Mouse (Mus musculus) forebrain, embryonic 10.5 days (tissue): Measurements from ENCODE around the gene Mapkbp1. TPM values are rescaled to one million over a fixed set of nuclear protein-coding genes. Genes with fewer than 3 reads are reported as not detected.

Experiments
- DNase-seq: peaks from one replicate; pipeline ENCODE4 v3.0.0-alpha.2; 2017; ENCODE audit warnings: low spot score; ENCODE audit errors: extremely low spot score
- H3K27ac ChIP-seq: fragments of 300-500 bp; sonication (generic); 2 replicates; pipeline ENCODE4 v1.5.1; 2016; ENCODE audit warnings: mild to moderate bottlenecking
- H3K27me3 ChIP-seq: fragments of 300-500 bp; sonication (generic); 2 replicates; pipeline ENCODE4 v1.6.1; 2016; ENCODE audit warnings: mild to moderate bottlenecking; ENCODE audit not compliant: poor library complexity, severe bottlenecking
- H3K36me3 ChIP-seq: fragments of 300-500 bp; sonication (generic); replicated peaks from 2 replicates; pipeline ENCODE4 v1.6.1; 2016; ENCODE audit warnings: mild to moderate bottlenecking, moderate library complexity
- H3K4me1 ChIP-seq: fragments of 300-500 bp; sonication (generic); 2 replicates; pipeline ENCODE4 v1.6.1; 2016
- H3K4me3 ChIP-seq: fragments of 300-500 bp; sonication (generic); 2 replicates; pipeline ENCODE4 v1.5.1; 2016; ENCODE audit warnings: mild to moderate bottlenecking, moderate library complexity
- H3K9me3 ChIP-seq: fragments of 300-500 bp; sonication (generic); 2 replicates; pipeline ENCODE4 v1.6.1; 2016; ENCODE audit warnings: mild to moderate bottlenecking, moderate library complexity
- WGBS: fragments of 180-500 bp; shearing (Covaris S2); methylation state at CpG from one replicate; pipeline ENCODE4 v1.1.7; 2016; 5-methylcytosine and 5-hydroxymethylcytosine counted together
- polyA plus RNA-seq: library from polyadenylated mRNA; unstranded; fragments of >200 nt; fragmentation: Nextera tagmentation; extraction: Ambion mirVana; gene quantifications from 2 replicates; pipeline ENCODE4 v1.2.1, GENCODE M21; 2016

Mapkbp1 gene
- polyA plus RNA-seq, 1 experiment from 2014 or later = 3.7 TPM

- H3K36me3 ChIP-seq = peaks cover 7% of the 10 kb centered on the region; the same call in 1 of the 2 replicates
- H3K4me3 ChIP-seq = no peak overlapping the region
- no peaks in the 10 kb centered on the region for H3K9me3 ChIP-seq
- DNase-seq = no peak
- no peaks in the 10 kb centered on the region for H3K27me3 ChIP-seq
- WGBS = 91% methylated on average over 6 of the region's 6 CpGs
- H3K27ac ChIP-seq = no peak overlapping the region
- peaks cover 9% of the 10 kb centered on the region; the same call in 1 of the 2 replicates for H3K4me1 ChIP-seq
Observed at GRCm38 (mm10) chr2:119994839-119995238, 22.3 kb downstream of the Mapkbp1 start.

DNA sequence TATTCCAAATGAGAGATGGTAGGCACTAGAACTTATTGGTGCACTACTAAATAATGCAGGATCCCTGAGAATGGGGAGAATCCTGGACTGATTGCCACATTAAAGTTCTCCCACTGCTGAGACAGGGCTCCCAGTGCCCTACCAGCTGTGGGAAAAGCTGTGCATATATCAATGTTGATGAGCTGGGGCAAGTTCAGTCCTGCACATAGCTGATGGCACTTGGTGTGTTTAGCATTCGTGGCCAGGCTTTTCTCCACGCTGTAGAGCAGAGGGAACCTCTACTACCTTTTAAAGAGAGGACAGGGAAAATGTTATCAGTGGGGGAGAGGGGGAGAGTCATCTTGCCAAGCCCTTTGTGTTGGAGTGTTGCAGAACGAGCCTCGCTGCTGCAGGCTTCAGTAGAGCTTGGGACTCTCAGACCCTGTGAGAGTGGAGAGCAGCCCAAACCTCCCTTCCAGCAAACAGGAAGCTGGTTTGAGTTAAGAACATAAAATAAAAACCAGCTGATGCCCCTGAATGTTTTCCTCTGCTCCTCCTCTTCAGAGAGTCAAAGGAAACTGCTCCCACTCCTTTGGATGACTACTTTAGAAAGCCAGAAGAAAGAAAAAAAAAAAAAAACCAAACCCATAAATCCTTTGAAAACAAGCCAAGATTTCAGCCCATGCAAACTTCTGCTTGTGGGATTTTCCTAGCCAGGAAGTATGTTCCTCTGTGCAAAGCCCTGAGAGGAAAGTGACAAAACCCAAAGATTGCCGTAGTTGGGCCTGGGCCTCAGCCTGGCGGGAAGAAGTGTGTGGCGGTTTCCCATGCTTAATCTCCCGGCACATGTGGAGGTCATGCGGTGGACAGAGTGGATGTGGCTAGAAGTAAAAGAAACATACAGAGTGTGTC is 23.1 kb downstream of the Mapkbp1 start:
- H3K4me3 ChIP-seq = no peak overlapping the region
- DNase-seq = no peak
- H3K27me3 ChIP-seq = no peaks in the 10 kb centered on the region
- peaks cover 9% of the 10 kb centered on the region; the same call in 1 of the 2 replicates for H3K4me1 ChIP-seq
- H3K9me3 ChIP-seq = no peaks in the 10 kb centered on the region
- peaks cover 7% of the 10 kb centered on the region; the same call in 1 of the 2 replicates for H3K36me3 ChIP-seq
- 67% methylated on average over 9 of the region's 9 CpGs for WGBS
- H3K27ac ChIP-seq = peak overlapping the region; percentile 54; the same call in 1 of the 2 replicates

DNA sequence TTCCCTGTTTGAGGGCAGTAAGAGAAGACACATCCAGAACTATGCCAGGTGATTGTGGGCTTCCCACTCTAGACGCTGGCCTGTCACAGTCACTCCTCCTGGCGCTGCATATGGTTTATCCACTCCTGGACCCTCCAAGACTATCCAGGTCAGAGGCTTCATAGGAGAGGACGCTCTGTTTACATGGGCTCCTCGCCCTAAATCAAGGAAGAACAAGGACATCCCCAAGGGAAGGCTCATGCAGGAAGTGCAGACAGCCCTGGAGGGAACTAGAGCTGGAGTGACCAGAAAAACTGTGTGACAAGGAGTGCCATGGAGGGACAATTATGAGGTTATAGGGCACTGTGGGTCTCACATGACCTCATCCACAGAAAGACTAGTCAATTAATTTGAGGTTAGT is 24.9 kb downstream of the Mapkbp1 start:
- Histone ChIP-seq H3K9me3 (no peaks in the 10 kb centered on the region), H3K27me3 (no peaks in the 10 kb centered on the region), H3K4me3 (no peak overlapping the region), H3K36me3 (peaks cover 7% of the 10 kb centered on the region; the same call in 1 of the 2 replicates), H3K4me1 (peaks cover 13% of the 10 kb centered on the region; the same call in 1 of the 2 replicates), H3K27ac (no peak overlapping the region)
- DNase-seq = no peak
- WGBS = 86% methylated on average over 4 of the region's 4 CpGs

GRCm38 (mm10) chr2:119999731-120000130 is 27.2 kb downstream of the Mapkbp1 start:
- H3K27me3 ChIP-seq = no peaks in the 10 kb centered on the region
- no peaks in the 10 kb centered on the region for H3K9me3 ChIP-seq
- peaks cover 7% of the 10 kb centered on the region; the same call in 1 of the 2 replicates for H3K36me3 ChIP-seq
- WGBS = 90% methylated on average over 2 of the region's 2 CpGs
- no peak for DNase-seq
- H3K4me1 ChIP-seq = peaks cover 13% of the 10 kb centered on the region; the same call in 1 of the 2 replicates
- H3K27ac ChIP-seq = no peak overlapping the region
- H3K4me3 ChIP-seq = no peak overlapping the region

- Histone ChIP-seq H3K4me1 (peaks cover 4% of the 10 kb centered on the region; the same call in 1 of the 2 replicates), H3K4me3 (no peak overlapping the region), H3K9me3 (no peaks in the 10 kb centered on the region), H3K36me3 (peaks cover 7% of the 10 kb centered on the region; the same call in 1 of the 2 replicates), H3K27ac (no peak overlapping the region), H3K27me3 (no peaks in the 10 kb centered on the region)
- WGBS = 77% methylated on average over 3 of the region's 3 CpGs
- no peak for DNase-seq
Observed at GRCm38 (mm10) chr2:120000882-120001584, 28.5 kb downstream of the Mapkbp1 start.

DNA sequence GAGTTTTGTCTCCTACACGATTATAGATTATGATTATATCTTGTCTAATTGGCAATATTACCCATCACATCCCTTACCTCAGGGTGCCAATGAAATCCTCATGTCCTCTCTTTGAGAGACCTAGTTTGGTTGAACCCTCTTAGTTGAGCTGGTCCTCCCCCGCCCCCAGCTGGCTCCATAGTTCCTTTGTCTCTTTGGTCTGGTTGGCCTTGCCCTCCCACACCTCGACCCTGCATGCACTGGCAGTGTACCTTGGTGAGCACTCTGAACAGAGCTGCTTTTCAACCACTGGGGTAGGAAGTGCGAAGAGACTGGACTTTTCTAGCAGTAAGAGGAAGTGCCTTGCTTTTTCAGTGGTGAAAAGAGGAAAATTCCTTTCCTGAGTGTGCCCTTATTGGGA is 29.5 kb downstream of the Mapkbp1 start:
- H3K27me3 ChIP-seq = no peaks in the 10 kb centered on the region
- no peak overlapping the region for H3K27ac ChIP-seq
- H3K4me3 ChIP-seq = no peak overlapping the region
- H3K9me3 ChIP-seq = no peaks in the 10 kb centered on the region
- H3K36me3 ChIP-seq = peaks cover 7% of the 10 kb centered on the region; the same call in 1 of the 2 replicates
- DNase-seq = no peak
- WGBS = 78% methylated on average over 4 of the region's 4 CpGs
- peaks cover 4% of the 10 kb centered on the region; the same call in 1 of the 2 replicates for H3K4me1 ChIP-seq

GRCm38 (mm10) chr2:120003970-120004369 is 31.5 kb downstream of the Mapkbp1 start:
- DNase-seq = no peak
- WGBS = 91% methylated on average over 2 of the region's 2 CpGs
- H3K36me3 ChIP-seq = 0 out of 2 replicates have a peak, but pooled peaks cover 3% of the 10 kb centered on the region
- H3K9me3 ChIP-seq = no peaks in the 10 kb centered on the region
- no peak overlapping the region for H3K27ac ChIP-seq
- peaks cover 7% of the 10 kb centered on the region; the same call in 1 of the 2 replicates for H3K4me1 ChIP-seq
- no peak overlapping the region for H3K4me3 ChIP-seq
- H3K27me3 ChIP-seq = no peaks in the 10 kb centered on the region

DNA sequence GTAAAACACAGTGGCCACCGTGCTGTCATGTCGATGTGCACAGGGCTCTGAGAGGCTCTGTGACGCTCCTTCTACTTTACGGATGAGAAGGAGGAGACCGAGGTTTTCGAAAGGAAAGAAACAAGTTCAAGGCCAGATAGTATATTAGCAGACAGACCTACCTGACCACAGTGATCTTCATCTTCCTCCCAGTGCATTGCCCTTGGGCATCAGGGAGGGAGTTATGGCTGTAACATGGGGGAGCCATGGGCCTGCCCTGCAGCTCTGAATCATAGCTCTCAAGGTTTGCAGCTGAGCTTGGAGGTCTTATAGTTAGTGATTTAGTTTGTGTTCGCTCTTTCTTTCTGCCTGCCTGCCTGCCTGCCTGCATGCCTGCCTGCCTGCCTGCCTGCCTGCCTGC is 34.2 kb downstream of the Mapkbp1 start:
- no peaks in the 10 kb centered on the region for H3K27me3 ChIP-seq
- no peaks in the 10 kb centered on the region for H3K36me3 ChIP-seq
- peaks cover 4% of the 10 kb centered on the region; the same call in 1 of the 2 replicates for H3K4me1 ChIP-seq
- DNase-seq = no peak
- no peak overlapping the region for H3K27ac ChIP-seq
- H3K4me3 ChIP-seq = no peak overlapping the region
- no peaks in the 10 kb centered on the region for H3K9me3 ChIP-seq
- WGBS = 94% methylated on average over 7 of the region's 7 CpGs

DNA sequence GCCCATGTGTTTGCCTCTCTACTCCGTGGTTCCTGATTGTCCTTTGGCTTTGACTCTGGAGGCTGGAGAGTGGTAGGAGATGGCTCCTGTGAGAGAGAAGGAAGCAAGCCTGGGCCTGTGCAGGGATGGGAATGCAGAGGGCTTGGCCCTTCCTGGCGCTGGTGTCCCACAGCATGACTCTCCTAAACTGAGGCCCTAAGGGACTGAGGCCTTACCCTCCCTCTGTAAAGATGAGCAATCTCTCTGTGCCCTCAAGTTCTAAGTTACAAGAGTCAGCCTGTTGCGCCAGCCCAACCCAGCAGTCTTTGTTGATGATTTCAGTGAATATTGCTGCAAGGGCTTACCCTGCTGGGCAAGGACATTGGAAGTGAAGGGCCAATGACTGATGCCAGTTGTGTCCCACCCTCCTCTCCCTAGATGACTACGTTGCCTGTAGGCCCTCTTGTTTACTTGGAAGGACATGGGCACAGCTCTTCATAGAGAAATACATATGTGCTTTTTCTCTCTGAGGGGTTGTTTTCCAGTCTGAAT is 35.2 kb downstream of the Mapkbp1 start:
- Histone ChIP-seq H3K27ac (no peak overlapping the region), H3K36me3 (peaks cover 3% of the 10 kb centered on the region), H3K4me1 (peaks cover 3% of the 10 kb centered on the region; the same call in 1 of the 2 replicates), H3K4me3 (no peak overlapping the region), H3K9me3 (no peaks in the 10 kb centered on the region), H3K27me3 (no peaks in the 10 kb centered on the region)
- DNase-seq = no peak
- 86% methylated on average over 4 of the region's 4 CpGs for WGBS

DNA sequence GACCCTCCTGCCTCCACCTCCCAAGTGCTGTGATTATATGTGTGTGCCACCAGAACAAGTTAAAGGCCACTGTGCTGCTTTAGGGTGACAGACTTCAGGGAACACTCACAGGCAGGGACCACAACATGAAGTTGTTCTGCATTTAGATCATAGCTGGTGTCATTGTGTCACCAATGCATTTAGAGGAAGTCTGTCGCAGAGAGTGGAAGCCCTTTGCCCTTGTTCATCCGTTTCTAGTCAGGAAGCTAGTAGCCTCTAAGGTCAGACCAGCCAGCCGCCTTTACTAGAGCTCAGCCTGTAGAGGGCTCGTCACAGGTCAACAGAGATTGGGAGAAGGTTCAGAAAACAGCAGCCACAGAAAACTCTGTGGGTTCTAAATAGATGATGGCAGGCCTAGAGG is 36.2 kb downstream of the Mapkbp1 start:
- DNase-seq = no peak
- Histone ChIP-seq H3K36me3 (peaks cover 11% of the 10 kb centered on the region), H3K9me3 (no peaks in the 10 kb centered on the region), H3K4me1 (peaks cover 3% of the 10 kb centered on the region; the same call in 1 of the 2 replicates), H3K27me3 (no peaks in the 10 kb centered on the region), H3K4me3 (no peak overlapping the region), H3K27ac (no peak overlapping the region)
- 79% methylated on average over 4 of the region's 4 CpGs for WGBS

DNA sequence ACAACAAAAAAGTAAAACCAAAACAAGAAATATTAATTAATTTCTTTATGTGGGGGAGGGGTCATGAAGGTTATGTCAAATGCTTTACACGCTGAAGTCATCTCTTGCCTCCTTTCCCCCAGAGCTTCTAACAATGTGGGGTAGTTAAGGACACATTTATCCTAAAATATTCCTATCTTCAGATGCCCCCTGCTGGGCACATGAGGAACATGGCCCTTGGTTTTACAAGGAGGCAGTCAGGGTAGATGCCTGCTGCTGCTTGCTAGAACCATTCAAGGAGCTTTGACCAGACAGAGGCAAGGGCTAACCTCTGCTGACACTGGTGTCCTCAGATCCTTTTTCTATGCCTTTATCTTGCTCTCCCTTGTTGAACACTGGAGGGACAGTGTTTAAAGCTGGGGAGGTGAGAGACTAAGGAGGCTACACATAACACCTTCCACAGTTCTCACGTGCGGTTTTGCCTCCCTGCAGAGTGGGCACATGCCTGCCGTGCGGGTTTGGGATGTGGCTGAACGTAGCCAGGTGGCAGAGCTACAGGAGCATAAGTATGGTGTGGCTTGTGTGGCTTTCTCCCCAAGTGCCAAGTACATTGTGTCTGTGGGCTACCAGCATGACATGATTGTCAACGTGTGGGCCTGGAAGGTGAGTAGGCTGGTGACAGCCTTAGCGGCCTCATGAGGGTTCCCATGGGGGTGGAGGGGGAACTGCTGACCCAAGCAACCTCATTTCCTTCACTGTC is 39.1 kb downstream of the Mapkbp1 start:
- DNase-seq = peak; percentile 43
- WGBS = 87% methylated on average over 8 of the region's 8 CpGs
- no peaks in the 10 kb centered on the region for H3K27me3 ChIP-seq

DNA sequence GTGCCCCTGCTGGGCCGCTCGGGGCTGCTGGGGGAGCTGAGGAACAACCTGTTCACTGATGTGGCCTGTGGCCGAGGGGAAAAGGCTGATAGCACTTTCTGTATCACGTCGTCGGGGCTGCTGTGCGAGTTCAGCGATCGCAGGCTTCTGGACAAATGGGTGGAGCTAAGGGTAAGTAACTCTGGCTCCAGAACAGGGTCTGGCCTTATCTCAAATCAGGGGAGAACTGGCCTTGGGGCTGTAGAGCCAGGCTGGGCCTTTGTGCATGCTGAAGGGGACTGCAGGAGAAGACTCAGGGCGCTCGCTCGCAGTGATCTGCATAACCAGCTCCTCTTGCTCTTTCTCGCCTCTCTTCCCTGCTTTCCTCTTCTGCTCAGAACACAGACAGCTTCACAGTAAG is 40.4 kb downstream of the Mapkbp1 start:
- H3K9me3 ChIP-seq = no peaks in the 10 kb centered on the region
- 84% methylated on average over 13 of the region's 13 CpGs for WGBS
- no peak overlapping the region for H3K4me3 ChIP-seq
- peaks cover 39% of the 10 kb centered on the region for H3K36me3 ChIP-seq
- no peak overlapping the region for H3K27ac ChIP-seq
- no peaks in the 10 kb centered on the region for H3K27me3 ChIP-seq
- DNase-seq = no peak
- H3K4me1 ChIP-seq = no peaks in the 10 kb centered on the region; the same call in 1 of the 2 replicates

More for the DNA sequence above, 39.1 kb downstream of the Mapkbp1 start:
- no peak overlapping the region for H3K27ac ChIP-seq
- no peaks in the 10 kb centered on the region for H3K9me3 ChIP-seq
- H3K4me1 ChIP-seq = peaks cover 3% of the 10 kb centered on the region; the same call in 1 of the 2 replicates
- peaks cover 26% of the 10 kb centered on the region for H3K36me3 ChIP-seq
- H3K4me3 ChIP-seq = no peak overlapping the region
